Mouse (Mus musculus): ENCODE measurements around the gene Srpk2.

- TF ChIP-seq CTCF (IDR thresholded peaks at IDR 0.05; ENCODE audit: insufficient read depth, low read depth, low read length) (no peak), POLR2A (IDR thresholded peaks at IDR 0.05; ENCODE audit: insufficient read depth, low read depth, low read length) (no peak)
Observed at GRCm38 (mm10) chr5:23718881-23719328, 34.5 kb upstream of the Srpk2 start.

Measured in olfactory bulb, adult 2 months (tissue).